8 mouse cellular contexts compared by ENCODE assay signal in the genomic region with DNA sequence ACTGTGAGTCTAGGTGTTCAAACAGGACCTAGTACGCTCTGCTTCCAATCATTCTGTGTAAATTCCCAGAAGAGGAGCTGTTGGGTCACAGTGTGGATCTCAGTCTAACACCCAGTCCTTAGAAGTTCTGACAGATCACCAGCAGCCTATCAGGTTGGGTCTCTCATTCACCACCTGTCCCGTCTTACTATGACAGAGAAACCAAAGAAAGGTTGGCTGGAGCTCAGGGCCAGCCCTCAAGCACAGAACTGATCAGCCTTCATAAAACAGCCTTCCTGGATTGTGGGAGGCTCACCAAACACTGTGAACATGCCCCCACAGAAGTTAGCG.
DNase-seq lines count a peak whose midpoint lies in the region; ATAC-seq and TF ChIP-seq lines count a peak whose summit lies in the region.

No protein-coding gene starts in this region.

- H3K4me1 ChIP-seq in spleen, adult 2 months (ENCODE audit: control insufficient read depth, insufficient read depth, insufficient read length): peaks cover 35% of the 10 kb centered on the region; the same call in 1 of the 2 replicates
- H3K4me1 ChIP-seq in liver, embryonic 11.5 days (replicated peaks; ENCODE audit: control insufficient read depth, insufficient read depth, low read length): peaks cover 64% of the 10 kb centered on the region
- peaks cover 27% of the 10 kb centered on the region for H3K4me1 ChIP-seq in stomach, postnatal 0 days (replicated peaks; ENCODE audit: control insufficient read depth, insufficient read depth)

- H3K4me2 ChIP-seq in liver, embryonic 11.5 days: peak overlapping the region; percentile 96
- H3K4me2 ChIP-seq in stomach, postnatal 0 days (replicated peaks; ENCODE audit: low read depth): peak overlapping the region; percentile 78

- no peaks in the 10 kb centered on the region for H3K27me3 ChIP-seq in spleen, adult 2 months (ENCODE audit: control insufficient read depth, insufficient read depth, low read length)
- H3K27me3 ChIP-seq in liver, embryonic 11.5 days (replicated peaks; ENCODE audit: control insufficient read depth, insufficient read depth, low read length): no peaks in the 10 kb centered on the region
- H3K27me3 ChIP-seq in stomach, postnatal 0 days (ENCODE audit: control insufficient read depth, insufficient read depth, low read length): no peaks in the 10 kb centered on the region

- intact Hi-C loops in gastrocnemius, adult 2 months (cut with DNase I): loop anchor here (2.0 kb wide), 1 partner anchor 47 kb away; no protein-coding TSS in a partner anchor

- 48% methylated on average over 3 of the region's 3 CpGs for WGBS in spleen, adult 2 months
- 66% methylated on average over 3 of the region's 3 CpGs for WGBS in liver, embryonic 11.5 days
- 46% methylated on average over 3 of the region's 3 CpGs for WGBS in stomach, postnatal 0 days

- H3K4me3 ChIP-seq in gastrocnemius, adult 2 months: peak overlapping the region; percentile 74
- H3K4me3 ChIP-seq in spleen, adult 2 months (ENCODE audit: extremely low read depth, insufficient read depth, insufficient read length): peak overlapping the region; percentile 68
- H3K4me3 ChIP-seq in liver, embryonic 11.5 days (ENCODE audit: low read depth, low read length): peak overlapping the region; percentile 61
- H3K4me3 ChIP-seq in stomach, postnatal 0 days (ENCODE audit: low read depth, low read length): 0 out of 2 replicates have a peak overlapping the region, but pooled peaks have one; percentile 42

- DNase-seq in gastrocnemius, adult 2 months: peak; percentile 60
- no peak for DNase-seq in gastrocnemius, postnatal 25 days
- DNase-seq in spleen, adult 2 months (ENCODE audit: low read depth in 1 of 2, low spot score in 2 of 2): no peak
- DNase-seq in spleen, adult 12 weeks (ENCODE audit: low spot score): no peak
- DNase-seq in liver, embryonic 11.5 days (ENCODE audit: low spot score): no peak
- DNase-seq in stomach, postnatal 0 days (ENCODE audit: low spot score): no peak
- DNase-seq in kidney, postnatal 14 days: no peak

- TF ChIP-seq CTCF in gastrocnemius, adult 2 months (IDR thresholded peaks at IDR 0.05): no peak
- TF ChIP-seq CTCF in spleen, adult 2 months (IDR thresholded peaks at IDR 0.05; ENCODE audit: extremely low read depth, insufficient read depth, insufficient read length, insufficient replicate concordance): no peak
- no peak for TF ChIP-seq CTCF in stomach, postnatal 0 days (IDR thresholded peaks at IDR 0.05; ENCODE audit: low read depth)

- peak overlapping the region; percentile 77 for H3K9ac ChIP-seq in liver, embryonic 11.5 days (ENCODE audit: low read depth, low read length)
- H3K9ac ChIP-seq in stomach, postnatal 0 days (ENCODE audit: low read length): peak overlapping the region; percentile 67

- TF ChIP-seq POLR2A in spleen, adult 2 months (IDR thresholded peaks at IDR 0.05; ENCODE audit: low read depth, low read length): no peak

- no peaks in the 10 kb centered on the region for H3K9me3 ChIP-seq in liver, embryonic 11.5 days (ENCODE audit: control insufficient read depth, low read length)
- no peaks in the 10 kb centered on the region for H3K9me3 ChIP-seq in stomach, postnatal 0 days (ENCODE audit: control insufficient read depth, low read length)

- no peak for ATAC-seq in liver, embryonic 11.5 days (replicated peaks; ENCODE audit: low FRiP score)
- no peak for ATAC-seq in stomach, postnatal 0 days (ENCODE audit: low FRiP score, low TSS enrichment)
- ATAC-seq in megakaryocyte-erythroid progenitor cell, adult 5-6 weeks (replicated peaks; ENCODE audit: low FRiP score, low TSS enrichment, poor library complexity, severe bottlenecking): no peak

- TF ChIP-seq EP300 in stomach, postnatal 0 days (optimal IDR thresholded peaks at IDR 0.05): no peak

- H3K36me3 ChIP-seq in spleen, adult 2 months (ENCODE audit: control insufficient read depth, insufficient read depth, low read length): no peaks in the 10 kb centered on the region
- H3K36me3 ChIP-seq in liver, embryonic 11.5 days (ENCODE audit: control insufficient read depth, insufficient read depth, low read length): no peaks in the 10 kb centered on the region
- H3K36me3 ChIP-seq in stomach, postnatal 0 days (ENCODE audit: control insufficient read depth, insufficient read depth, low read length): 0 out of 2 replicates have a peak, but pooled peaks cover 4% of the 10 kb centered on the region

- peak overlapping the region; percentile 91 for H3K27ac ChIP-seq in gastrocnemius, adult 2 months
- peak overlapping the region; percentile 92 for H3K27ac ChIP-seq in spleen, adult 2 months (ENCODE audit: insufficient read depth, low read length)
- H3K27ac ChIP-seq in liver, embryonic 11.5 days (ENCODE audit: low read depth, low read length): peak overlapping the region; percentile 89
- H3K27ac ChIP-seq in stomach, postnatal 0 days (replicated peaks): peak overlapping the region; percentile 97
